Mouse (Mus musculus) stomach, embryonic 16.5 days (tissue): ENCODE results near the gene Cebpe. TPM values are rescaled to one million over a fixed set of nuclear protein-coding genes. Genes with fewer than 3 reads are reported as not detected.

Source experiments
- ATAC-seq: fragments of 200-750 bp; cut with Nextera tagmentation; 2 replicates; pipeline ENCODE4 v1.8.0; 2017; ENCODE audit warnings: moderate number of reproducible peaks, moderate TSS enrichment; ENCODE audit not compliant: insufficient read depth, low FRiP score
- H3K27ac ChIP-seq: fragments of 300-500 bp; sonication (generic); 2 replicates; pipeline ENCODE4 v1.5.1; 2014; ENCODE audit warnings: low read length
- H3K27me3 ChIP-seq: fragments of 300-500 bp; sonication (generic); 2 replicates; pipeline ENCODE4 v1.6.1; 2014; ENCODE audit warnings: low read length, control low read depth, mixed read lengths; ENCODE audit not compliant: control insufficient read depth, insufficient read depth
- H3K36me3 ChIP-seq: fragments of 300-500 bp; sonication (generic); 2 replicates; pipeline ENCODE4 v1.6.1; 2014; ENCODE audit warnings: low read length; ENCODE audit not compliant: control insufficient read depth, insufficient read depth
- H3K4me1 ChIP-seq: fragments of 300-500 bp; sonication (generic); 2 replicates; pipeline ENCODE4 v1.6.1; 2014; ENCODE audit warnings: low read length, control low read depth, mixed read lengths; ENCODE audit not compliant: control insufficient read depth, insufficient read depth
- H3K4me2 ChIP-seq: fragments of 300-500 bp; sonication (generic); 2 replicates; pipeline ENCODE4 v1.6.1; 2014; ENCODE audit warnings: low read depth, low read length, mixed read lengths
- H3K4me3 ChIP-seq: fragments of 300-500 bp; sonication (generic); replicated peaks from 2 replicates; pipeline ENCODE4 v1.5.1; 2014; ENCODE audit warnings: mild to moderate bottlenecking, low read length
- H3K9ac ChIP-seq: fragments of 300-500 bp; sonication (generic); 2 replicates; pipeline ENCODE4 v1.6.1; 2014; ENCODE audit warnings: low read length
- H3K9me3 ChIP-seq: fragments of 300-500 bp; sonication (generic); replicated peaks from 2 replicates; pipeline ENCODE4 v1.6.1; 2016; ENCODE audit warnings: low read length, control low read depth; ENCODE audit not compliant: control insufficient read depth
- WGBS: fragments of 180-500 bp; shearing (Covaris S2); extraction: QIAGEN DNeasy Blood & Tissue Kit; methylation state at CpG from one replicate; pipeline ENCODE4 v1.1.7; 2014; 5-methylcytosine and 5-hydroxymethylcytosine counted together
- polyA plus RNA-seq: library from polyadenylated mRNA; unstranded; fragments of >200 nt; fragmentation: Nextera tagmentation; extraction: Ambion mirVana; gene quantifications from 2 replicates; pipeline ENCODE4 v1.2.1, GENCODE M21; 2015

Gene Cebpe
- polyA plus RNA-seq, 1 experiment from 2014 or later = 0.88 TPM

DNA sequence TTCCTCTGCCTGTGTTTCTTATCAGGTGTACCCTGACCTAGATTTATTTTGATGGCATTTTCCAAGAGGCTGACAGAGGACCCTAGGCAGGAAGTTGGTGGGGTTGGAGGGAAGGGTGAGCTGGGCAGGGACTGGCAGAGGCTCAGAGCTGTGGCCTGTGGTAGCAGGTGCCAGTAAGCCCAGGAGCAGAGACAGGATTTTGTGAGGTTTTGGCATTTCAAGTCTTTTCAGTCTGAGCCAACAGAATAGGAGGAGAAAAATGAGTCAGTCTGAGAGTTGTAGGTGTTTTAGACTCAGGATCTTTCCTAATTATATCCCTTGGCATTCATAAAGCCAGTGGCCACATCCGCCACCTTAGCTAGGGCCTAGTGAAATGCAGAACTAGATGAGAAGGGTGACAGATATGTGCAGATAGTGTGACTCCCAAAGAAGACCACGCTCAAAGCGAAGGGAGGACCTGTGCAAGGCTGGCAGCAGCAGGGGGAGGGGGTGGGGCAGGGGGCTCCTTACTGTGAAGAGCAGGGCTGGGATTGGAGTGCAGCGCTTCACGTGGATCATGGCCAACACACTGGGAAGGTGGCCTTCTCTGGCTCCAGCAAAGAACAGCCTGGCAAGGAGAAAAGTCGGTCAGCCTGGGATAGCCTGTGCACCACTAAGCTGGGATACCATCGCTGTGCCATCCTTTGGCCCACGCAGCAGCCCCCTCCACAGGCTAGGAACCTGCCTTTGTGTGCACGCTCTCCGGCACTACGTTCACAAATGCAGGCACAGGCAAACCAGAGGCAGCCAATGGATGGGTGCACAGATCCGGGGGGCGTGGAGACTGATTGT, 17.1 kb upstream of the Cebpe start:
- Histone ChIP-seq H3K27me3 (no peaks in the 10 kb centered on the region), H3K27ac (no peak overlapping the region), H3K36me3 (no peaks in the 10 kb centered on the region), H3K9me3 (no peaks in the 10 kb centered on the region), H3K9ac (no peak overlapping the region), H3K4me2 (no peak overlapping the region), H3K4me3 (no peak overlapping the region), H3K4me1 (no peaks in the 10 kb centered on the region)
- ATAC-seq = no peak
- WGBS = 72% methylated on average over 13 of the region's 13 CpGs

DNA sequence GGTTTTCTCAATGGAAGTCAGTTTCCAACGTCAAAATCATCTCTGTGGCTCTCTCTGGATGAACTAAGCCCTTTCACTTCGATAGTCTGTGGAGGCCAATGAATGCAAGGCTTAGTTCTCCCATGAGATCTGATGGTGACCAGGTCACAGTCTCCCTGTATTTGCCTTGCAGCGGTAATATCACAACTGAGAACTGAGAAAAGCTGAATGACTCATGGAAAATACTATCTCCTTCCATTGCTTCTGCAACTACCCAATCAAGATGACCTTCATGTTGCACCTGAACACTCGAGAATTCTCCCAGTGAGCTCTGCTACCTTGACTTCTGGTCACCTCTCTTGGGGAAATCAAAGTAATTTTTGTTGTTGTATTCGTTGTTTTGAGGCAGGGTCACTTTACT, 15.6 kb upstream of the Cebpe start:
- Histone ChIP-seq H3K27me3 (no peaks in the 10 kb centered on the region), H3K9ac (no peak overlapping the region), H3K4me2 (no peak overlapping the region), H3K27ac (no peak overlapping the region), H3K4me3 (no peak overlapping the region), H3K4me1 (no peaks in the 10 kb centered on the region), H3K36me3 (no peaks in the 10 kb centered on the region), H3K9me3 (no peaks in the 10 kb centered on the region)
- WGBS = 68% methylated on average over 5 of the region's 5 CpGs
- ATAC-seq = no peak

DNA sequence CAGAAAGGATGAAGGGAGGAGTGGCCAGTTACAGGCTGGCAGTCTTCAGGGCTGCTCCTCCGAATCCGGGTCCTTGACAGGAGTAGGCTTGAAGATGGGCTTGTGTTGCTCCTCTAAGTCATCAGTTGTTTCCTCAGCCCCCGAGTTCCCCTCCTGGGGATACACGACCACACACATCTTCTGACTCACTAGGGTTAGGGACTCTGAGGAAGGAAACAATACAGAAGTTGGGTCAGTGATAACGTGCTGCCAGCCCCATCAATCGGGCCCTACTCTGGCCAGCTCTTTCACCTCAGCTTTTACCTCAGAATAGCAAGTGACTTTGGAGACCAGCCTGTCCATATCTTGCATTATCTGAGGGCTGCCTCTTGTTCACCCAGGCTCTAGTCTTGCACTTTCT, 12.1 kb upstream of the Cebpe start:
- H3K9me3 ChIP-seq = no peaks in the 10 kb centered on the region
- H3K4me1 ChIP-seq = no peaks in the 10 kb centered on the region
- 66% methylated on average over 6 of the region's 6 CpGs for WGBS
- H3K27me3 ChIP-seq = no peaks in the 10 kb centered on the region
- H3K9ac ChIP-seq = no peak overlapping the region
- no peaks in the 10 kb centered on the region for H3K36me3 ChIP-seq
- no peak overlapping the region for H3K4me3 ChIP-seq
- H3K27ac ChIP-seq = no peak overlapping the region
- no peak overlapping the region for H3K4me2 ChIP-seq
- no peak for ATAC-seq

DNA sequence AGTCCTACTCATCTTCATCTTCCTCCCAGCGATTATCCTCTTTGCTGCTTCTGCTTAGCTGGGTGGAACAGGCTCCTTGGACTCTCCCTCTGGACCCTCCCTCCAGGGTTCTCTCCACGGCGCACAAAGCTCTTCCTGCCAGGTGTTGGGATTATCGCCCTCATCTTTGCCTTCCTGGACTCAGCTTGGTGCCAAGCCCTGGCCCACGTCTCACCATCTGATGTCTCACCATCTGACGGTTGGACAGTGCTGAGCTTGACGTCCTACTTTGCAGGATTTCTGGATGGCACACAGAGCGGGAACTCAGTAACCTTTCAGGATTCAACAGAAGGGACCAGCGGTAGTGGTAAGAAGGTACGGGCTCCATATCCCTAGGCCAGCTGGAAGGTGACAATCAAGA, 9.7 kb upstream of the Cebpe start:
- H3K9ac ChIP-seq = no peak overlapping the region
- no peak for ATAC-seq
- H3K9me3 ChIP-seq = no peaks in the 10 kb centered on the region
- no peak overlapping the region for H3K4me2 ChIP-seq
- no peaks in the 10 kb centered on the region for H3K27me3 ChIP-seq
- H3K36me3 ChIP-seq = no peaks in the 10 kb centered on the region
- 82% methylated on average over 10 of the region's 10 CpGs for WGBS
- H3K27ac ChIP-seq = no peak overlapping the region
- H3K4me1 ChIP-seq = no peaks in the 10 kb centered on the region
- H3K4me3 ChIP-seq = no peak overlapping the region

DNA sequence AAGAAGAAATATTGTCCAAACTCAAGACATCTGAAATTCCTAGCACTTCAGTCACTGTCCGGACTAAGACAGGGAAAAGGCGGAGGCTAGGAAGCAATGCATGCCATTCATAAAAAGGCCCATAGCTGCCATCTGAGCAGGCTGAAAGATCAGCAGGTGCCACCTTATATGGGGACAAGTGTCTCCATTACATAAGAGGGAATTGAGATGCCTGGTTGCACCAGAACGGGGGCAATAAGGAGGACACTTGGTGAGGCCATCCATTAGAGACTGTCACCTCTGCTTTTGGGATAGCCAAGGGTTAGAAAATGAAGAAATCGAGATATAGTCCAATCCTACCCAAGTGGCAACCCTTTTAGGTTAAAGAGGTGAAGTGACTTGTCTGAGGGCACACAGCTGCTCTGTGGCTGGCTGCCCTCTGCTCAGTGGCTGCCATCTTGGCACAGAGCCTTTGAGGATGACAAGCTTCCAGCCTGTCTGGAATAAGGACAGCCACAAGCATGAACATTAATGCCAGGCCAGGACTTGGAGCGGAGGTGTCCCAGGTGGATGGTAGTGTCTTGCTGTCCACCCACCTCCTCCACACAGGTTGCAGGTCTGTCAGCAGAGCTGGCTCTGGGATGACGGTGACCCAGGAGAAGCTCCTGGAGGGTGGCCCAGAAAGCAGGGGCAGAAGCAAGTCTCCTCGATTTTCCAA, 8.8 kb upstream of the Cebpe start:
- no peak overlapping the region for H3K4me2 ChIP-seq
- no peaks in the 10 kb centered on the region for H3K4me1 ChIP-seq
- no peak overlapping the region for H3K9ac ChIP-seq
- 83% methylated on average over 7 of the region's 7 CpGs for WGBS
- no peaks in the 10 kb centered on the region for H3K36me3 ChIP-seq
- H3K27me3 ChIP-seq = no peaks in the 10 kb centered on the region
- H3K4me3 ChIP-seq = no peak overlapping the region
- no peaks in the 10 kb centered on the region for H3K9me3 ChIP-seq
- no peak for ATAC-seq
- H3K27ac ChIP-seq = no peak overlapping the region

DNA sequence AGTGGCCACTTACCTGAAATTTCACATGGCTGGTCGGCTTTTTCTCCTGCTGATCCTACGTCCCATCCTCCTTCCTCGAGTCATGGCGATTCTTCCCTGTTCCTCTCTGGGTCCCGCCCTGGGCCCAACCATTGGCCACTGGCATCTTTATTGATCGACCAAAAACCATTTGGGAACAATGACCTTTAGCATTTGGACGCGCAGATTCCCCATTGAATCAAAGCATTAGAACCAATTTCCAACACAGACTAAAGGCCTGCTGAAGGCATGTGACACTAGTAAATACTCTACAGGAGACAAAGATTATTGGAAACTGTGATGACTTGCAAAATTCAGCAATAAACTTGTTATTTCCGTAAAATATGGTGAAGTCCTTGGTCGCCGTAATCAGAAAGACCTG, 8.1 kb upstream of the Cebpe start:
- H3K36me3 ChIP-seq = no peaks in the 10 kb centered on the region
- no peaks in the 10 kb centered on the region for H3K9me3 ChIP-seq
- no peak overlapping the region for H3K4me3 ChIP-seq
- H3K27ac ChIP-seq = no peak overlapping the region
- H3K4me1 ChIP-seq = no peaks in the 10 kb centered on the region
- H3K4me2 ChIP-seq = no peak overlapping the region
- H3K9ac ChIP-seq = no peak overlapping the region
- 88% methylated on average over 11 of the region's 11 CpGs for WGBS
- no peak for ATAC-seq
- no peaks in the 10 kb centered on the region for H3K27me3 ChIP-seq

DNA sequence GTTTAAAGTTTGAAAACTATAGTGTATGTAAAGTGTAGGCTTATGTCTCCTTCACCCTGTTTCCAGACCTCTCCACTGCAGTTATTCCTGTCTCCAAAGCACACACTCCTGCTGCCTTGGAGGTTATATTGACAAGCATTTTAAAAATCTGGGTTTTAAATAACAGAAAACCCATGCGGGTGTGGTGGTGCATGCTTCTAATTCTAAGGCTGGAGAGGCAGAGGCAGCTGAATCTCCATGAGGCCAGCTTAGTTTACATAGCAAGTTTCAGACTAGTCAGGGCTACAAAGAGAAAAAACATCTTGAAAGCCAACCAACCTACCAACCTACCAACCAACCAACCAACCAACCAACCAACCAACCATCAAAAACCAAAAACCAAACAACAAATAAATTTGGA, 3.4 kb upstream of the Cebpe start:
- Histone ChIP-seq H3K9ac (no peak overlapping the region), H3K9me3 (no peaks in the 10 kb centered on the region), H3K4me1 (no peaks in the 10 kb centered on the region), H3K4me2 (no peak overlapping the region), H3K36me3 (no peaks in the 10 kb centered on the region), H3K27me3 (no peaks in the 10 kb centered on the region), H3K27ac (no peak overlapping the region), H3K4me3 (no peak overlapping the region)
- ATAC-seq = no peak
- WGBS = 59% methylated on average over 1 of the region's 1 CpGs

DNA sequence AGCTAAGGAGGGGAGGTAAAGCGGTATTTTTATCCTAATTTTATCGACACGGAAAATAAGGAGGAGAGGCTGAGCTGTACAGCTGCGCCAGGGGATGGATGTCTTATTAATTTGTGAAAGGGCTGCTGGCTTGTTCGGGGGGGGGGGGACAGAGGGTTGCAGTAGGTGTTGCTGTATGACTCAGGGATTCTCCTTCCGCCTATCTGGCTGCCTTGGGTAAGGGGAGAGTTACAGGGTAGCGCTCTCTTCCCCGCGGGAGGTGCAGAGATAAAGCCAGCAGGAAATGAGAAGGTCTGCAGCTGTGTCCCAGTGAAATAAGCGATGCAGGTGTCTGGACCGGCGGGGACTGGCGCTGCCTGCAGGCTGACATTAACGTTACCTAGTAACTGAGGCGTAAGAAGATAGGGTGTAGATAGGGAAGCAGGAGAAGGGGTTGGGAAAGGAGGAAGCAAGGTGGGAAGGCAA, 2.7 kb upstream of the Cebpe start:
- 0 out of 2 replicates have a peak overlapping the region, but pooled peaks have one; percentile 31 for H3K9ac ChIP-seq
- H3K27ac ChIP-seq = no peak overlapping the region
- H3K4me1 ChIP-seq = no peaks in the 10 kb centered on the region
- peak overlapping the region; percentile 70 for H3K4me2 ChIP-seq
- no peaks in the 10 kb centered on the region for H3K27me3 ChIP-seq
- H3K36me3 ChIP-seq = no peaks in the 10 kb centered on the region
- WGBS = 3% methylated on average over 15 of the region's 15 CpGs
- peak overlapping the region; percentile 43 for H3K4me3 ChIP-seq
- no peaks in the 10 kb centered on the region for H3K9me3 ChIP-seq
- no peak for ATAC-seq

DNA sequence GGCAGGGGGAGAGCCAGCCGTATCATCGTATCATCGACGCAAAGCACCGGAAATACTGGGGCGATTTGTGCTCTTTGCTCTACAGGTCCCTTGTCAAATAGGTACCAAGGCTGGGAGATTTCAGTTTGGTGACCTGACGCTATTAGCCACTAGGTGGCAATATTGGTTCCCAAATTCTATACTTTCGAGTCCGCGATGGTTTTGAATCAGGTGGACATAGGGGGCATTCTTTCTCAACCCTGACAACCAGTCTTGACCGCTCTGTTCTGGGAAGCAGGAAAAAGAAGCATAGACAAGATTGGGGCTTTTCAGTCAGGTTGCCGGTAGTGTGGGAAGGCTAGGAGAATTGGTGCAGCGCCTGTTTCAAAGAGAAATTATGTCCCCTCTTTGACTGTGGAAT, 2.1 kb upstream of the Cebpe start:
- Histone ChIP-seq H3K4me2 (peak overlapping the region; percentile 70), H3K27ac (no peak overlapping the region), H3K27me3 (no peaks in the 10 kb centered on the region), H3K4me3 (peak overlapping the region; percentile 43), H3K9me3 (no peaks in the 10 kb centered on the region), H3K9ac (no peak overlapping the region; the same call in 1 of the 2 replicates), H3K36me3 (no peaks in the 10 kb centered on the region), H3K4me1 (no peaks in the 10 kb centered on the region)
- ATAC-seq = peak; percentile 45; the same call in 1 of the 2 replicates
- WGBS = under 1% methylated on average over 13 of the region's 13 CpGs
